In the genomic region with DNA sequence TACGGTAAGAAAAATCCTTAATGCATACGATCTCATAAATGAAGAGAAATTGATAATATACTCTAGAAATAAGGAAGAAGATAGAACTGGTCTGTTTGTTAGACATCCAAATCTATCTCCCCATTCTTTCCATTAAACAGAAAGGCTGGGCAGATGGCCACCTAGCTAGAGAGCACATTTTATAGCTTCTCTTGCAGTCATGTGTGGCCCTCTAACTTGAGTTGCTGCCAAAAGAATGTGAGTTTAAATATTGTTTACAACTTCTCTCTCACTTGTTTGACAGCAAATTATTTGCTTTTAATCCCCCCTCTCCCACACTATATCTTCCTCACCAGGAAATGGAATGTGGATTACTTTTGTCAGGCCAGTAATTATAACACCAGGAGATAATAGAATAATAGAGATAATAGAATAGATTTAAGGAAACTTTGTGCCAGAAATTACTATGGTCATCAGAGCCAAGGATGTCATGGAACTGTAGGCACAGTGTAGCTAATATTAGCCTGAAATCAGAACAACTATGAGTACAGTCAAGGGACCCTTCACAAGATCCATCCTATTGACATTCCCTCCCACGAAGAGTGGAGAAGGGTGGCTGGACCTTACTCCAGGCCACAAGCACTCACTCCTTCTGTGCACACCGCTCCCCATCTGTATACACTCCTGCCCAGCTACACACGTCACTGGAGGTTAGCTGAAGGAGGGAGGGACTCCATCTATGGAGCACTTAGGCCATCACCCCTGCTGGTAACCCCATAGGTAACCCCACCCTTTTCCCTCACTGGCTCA, we compare ENCODE assay signal across 25 mouse cellular contexts. TPM values are rescaled to one million over a fixed set of nuclear protein-coding genes. Genes with fewer than 3 reads are reported as not detected.
DNase-seq lines count a peak whose midpoint lies in the region; ATAC-seq and TF ChIP-seq lines count a peak whose summit lies in the region.
"Had no signal": no experiment of that assay in that cellular context is flagged by ENCODE, and none has a peak within 500 bp of the region (broad histone marks: within the 10 kb centered on the region; RNA-seq: fewer than 3 reads in every experiment).

No protein-coding gene starts in this region.

- no peaks in the 10 kb centered on the region for H3K9me3 ChIP-seq in embryonic facial prominence, embryonic 14.5 days (ENCODE audit: control insufficient read depth, low read length)
- H3K9me3 ChIP-seq in embryonic facial prominence, embryonic 10.5 days = no peaks in the 10 kb centered on the region
- H3K9me3 ChIP-seq in kidney, postnatal 0 days (replicated peaks; ENCODE audit: low read length) = no peaks in the 10 kb centered on the region; the same call in 1 of the 2 replicates
- no peaks in the 10 kb centered on the region for H3K9me3 ChIP-seq in lung, embryonic 15.5 days
- no peaks in the 10 kb centered on the region for H3K9me3 ChIP-seq in stomach, postnatal 0 days (ENCODE audit: control insufficient read depth, low read length)
- no peaks in the 10 kb centered on the region for H3K9me3 ChIP-seq in hindbrain, embryonic 14.5 days (ENCODE audit: control insufficient read depth, low read length)
- H3K9me3 ChIP-seq: forebrain, embryonic 13.5 days; hindbrain, embryonic 12.5 days had no signal

- TF ChIP-seq CTCF in kidney, postnatal 0 days (IDR thresholded peaks at IDR 0.05; ENCODE audit: low read depth) = no peak
- TF ChIP-seq CTCF in stomach, postnatal 0 days (IDR thresholded peaks at IDR 0.05; ENCODE audit: low read depth) = no peak

- no peak overlapping the region for H3K4me3 ChIP-seq in embryonic facial prominence, embryonic 14.5 days (ENCODE audit: low read depth, low read length)
- no peak overlapping the region for H3K4me3 ChIP-seq in embryonic facial prominence, embryonic 10.5 days
- no peak overlapping the region for H3K4me3 ChIP-seq in kidney, postnatal 0 days (replicated peaks; ENCODE audit: low read depth, low read length)
- H3K4me3 ChIP-seq in lung, embryonic 15.5 days = no peak overlapping the region
- H3K4me3 ChIP-seq in stomach, postnatal 0 days (ENCODE audit: low read depth, low read length) = no peak overlapping the region
- H3K4me3 ChIP-seq in hindbrain, embryonic 14.5 days (replicated peaks; ENCODE audit: low read length) = no peak overlapping the region
- H3K4me3 ChIP-seq: erythroblast, embryonic 14.5 days; forebrain, embryonic 13.5 days; hindbrain, embryonic 12.5 days; layer of hippocampus, adult 2 months had no signal

- H3K27ac ChIP-seq in embryonic facial prominence, embryonic 14.5 days (replicated peaks; ENCODE audit: low read depth, low read length) = no peak overlapping the region
- no peak overlapping the region for H3K27ac ChIP-seq in embryonic facial prominence, embryonic 10.5 days (replicated peaks)
- no peak overlapping the region for H3K27ac ChIP-seq in kidney, postnatal 0 days
- H3K27ac ChIP-seq in lung, embryonic 15.5 days = peak overlapping the region; percentile 47; the same call in 1 of the 2 replicates
- peak overlapping the region; percentile 50; the same call in 1 of the 2 replicates for H3K27ac ChIP-seq in stomach, postnatal 0 days (replicated peaks)
- H3K27ac ChIP-seq in hindbrain, embryonic 14.5 days = no peak overlapping the region
- H3K27ac ChIP-seq: forebrain, embryonic 13.5 days; hindbrain, embryonic 12.5 days; layer of hippocampus, adult 2 months had no signal

- no peaks in the 10 kb centered on the region for H3K4me1 ChIP-seq in embryonic facial prominence, embryonic 14.5 days (ENCODE audit: control insufficient read depth, insufficient read depth, low read length)
- H3K4me1 ChIP-seq in embryonic facial prominence, embryonic 10.5 days = no peaks in the 10 kb centered on the region
- no peaks in the 10 kb centered on the region; the same call in 1 of the 2 replicates for H3K4me1 ChIP-seq in kidney, postnatal 0 days (replicated peaks; ENCODE audit: insufficient read depth, low read length)
- H3K4me1 ChIP-seq in lung, embryonic 15.5 days = peaks cover 25% of the 10 kb centered on the region; the same call in 1 of the 2 replicates
- 0 out of 2 replicates have a peak, but pooled peaks cover 3% of the 10 kb centered on the region for H3K4me1 ChIP-seq in stomach, postnatal 0 days (replicated peaks; ENCODE audit: control insufficient read depth, insufficient read depth)
- no peaks in the 10 kb centered on the region for H3K4me1 ChIP-seq in hindbrain, embryonic 14.5 days (replicated peaks; ENCODE audit: control insufficient read depth, insufficient read depth, low read length)
- H3K4me1 ChIP-seq: forebrain, embryonic 13.5 days; hindbrain, embryonic 12.5 days had no signal

- H3K36me3 ChIP-seq in embryonic facial prominence, embryonic 14.5 days (ENCODE audit: control insufficient read depth, insufficient read depth, low read length) = peaks cover 10% of the 10 kb centered on the region; the same call in 1 of the 2 replicates
- H3K36me3 ChIP-seq in embryonic facial prominence, embryonic 10.5 days (replicated peaks) = peaks cover 10% of the 10 kb centered on the region
- H3K36me3 ChIP-seq in kidney, postnatal 0 days (ENCODE audit: insufficient read depth, low read length) = no peaks in the 10 kb centered on the region; the same call in 1 of the 2 replicates
- H3K36me3 ChIP-seq in lung, embryonic 15.5 days = no peaks in the 10 kb centered on the region
- no peaks in the 10 kb centered on the region for H3K36me3 ChIP-seq in stomach, postnatal 0 days (ENCODE audit: control insufficient read depth, insufficient read depth, low read length)
- no peaks in the 10 kb centered on the region; the same call in 1 of the 2 replicates for H3K36me3 ChIP-seq in hindbrain, embryonic 14.5 days (replicated peaks; ENCODE audit: control insufficient read depth, insufficient read depth)
- H3K36me3 ChIP-seq: hindbrain, embryonic 12.5 days had no signal

- peak; percentile 52 for DNase-seq in embryonic facial prominence, embryonic 14.5 days (ENCODE audit: low spot score)
- DNase-seq in embryonic facial prominence, embryonic 10.5 days (ENCODE audit: low spot score) = no peak
- DNase-seq in kidney, postnatal 0 days (ENCODE audit: low spot score) = peak; percentile 64
- no peak for DNase-seq in kidney, adult 9 months
- DNase-seq in lung, postnatal 36 days = no peak
- no peak for DNase-seq in stomach, postnatal 0 days (ENCODE audit: low spot score)
- no peak for DNase-seq in hindbrain, embryonic 14.5 days (ENCODE audit: low spot score)
- DNase-seq: adrenal gland, adult 8-10 months; cerebellum, adult 8-10 months; kidney, adult 18-20 months; right cerebral cortex, postnatal 25 days had no signal

- H3K9ac ChIP-seq in embryonic facial prominence, embryonic 14.5 days (ENCODE audit: low read depth, low read length) = no peak overlapping the region
- H3K9ac ChIP-seq in kidney, postnatal 0 days (ENCODE audit: low read depth, low read length) = no peak overlapping the region
- H3K9ac ChIP-seq in lung, embryonic 15.5 days = no peak overlapping the region
- H3K9ac ChIP-seq in stomach, postnatal 0 days (ENCODE audit: low read length) = no peak overlapping the region
- H3K9ac ChIP-seq in hindbrain, embryonic 14.5 days = no peak overlapping the region
- H3K9ac ChIP-seq: forebrain, embryonic 13.5 days; hindbrain, embryonic 12.5 days had no signal

- H3K27me3 ChIP-seq in embryonic facial prominence, embryonic 14.5 days (replicated peaks; ENCODE audit: control insufficient read depth, insufficient read depth, low read length) = no peaks in the 10 kb centered on the region
- H3K27me3 ChIP-seq in embryonic facial prominence, embryonic 10.5 days (replicated peaks; ENCODE audit: low read depth, poor library complexity, severe bottlenecking) = no peaks in the 10 kb centered on the region
- H3K27me3 ChIP-seq in kidney, postnatal 0 days (ENCODE audit: insufficient read depth, low read length) = no peaks in the 10 kb centered on the region
- H3K27me3 ChIP-seq in lung, embryonic 15.5 days = 0 out of 2 replicates have a peak, but pooled peaks cover under 1% of the 10 kb centered on the region
- H3K27me3 ChIP-seq in stomach, postnatal 0 days (ENCODE audit: control insufficient read depth, insufficient read depth, low read length) = no peaks in the 10 kb centered on the region
- H3K27me3 ChIP-seq in hindbrain, embryonic 14.5 days (ENCODE audit: control insufficient read depth, insufficient read depth, low read length) = no peaks in the 10 kb centered on the region
- H3K27me3 ChIP-seq: forebrain, embryonic 13.5 days; hindbrain, embryonic 12.5 days; Patski had no signal

- no peak for ATAC-seq in embryonic facial prominence, embryonic 14.5 days (ENCODE audit: low read depth)
- ATAC-seq in kidney, postnatal 0 days (replicated peaks; ENCODE audit: low FRiP score, low read depth) = no peak
- peak; percentile 79; the same call in 1 of the 2 replicates for ATAC-seq in lung, embryonic 15.5 days (ENCODE audit: borderline replicate concordance, extremely low read depth, low FRiP score, low TSS enrichment)
- ATAC-seq in stomach, postnatal 0 days (ENCODE audit: low FRiP score, low TSS enrichment) = peak; percentile 53
- ATAC-seq in hindbrain, embryonic 14.5 days (ENCODE audit: low FRiP score) = no peak
- ATAC-seq: CD4-positive, CD25-positive, alpha-beta regulatory T cell, adult 4 months; forebrain, embryonic 13.5 days; Patski had no signal

- no peak for TF ChIP-seq EP300 in stomach, postnatal 0 days (optimal IDR thresholded peaks at IDR 0.05)

- WGBS in embryonic facial prominence, embryonic 14.5 days = 90% methylated on average over 5 of the region's 5 CpGs
- 84% methylated on average over 5 of the region's 5 CpGs for WGBS in embryonic facial prominence, embryonic 10.5 days
- whole genome bisulfite sequencing in kidney, postnatal 0 days = 79% methylated on average over 5 of the region's 5 CpGs
- WGBS in lung, embryonic 15.5 days = 40% methylated on average over 5 of the region's 5 CpGs
- WGBS in stomach, postnatal 0 days = 49% methylated on average over 5 of the region's 5 CpGs
- WGBS in hindbrain, embryonic 14.5 days = 88% methylated on average over 5 of the region's 5 CpGs

- H3K4me2 ChIP-seq in embryonic facial prominence, embryonic 14.5 days (ENCODE audit: low read depth, low read length) = no peak overlapping the region
- H3K4me2 ChIP-seq in kidney, postnatal 0 days (ENCODE audit: low read length) = no peak overlapping the region
- no peak overlapping the region for H3K4me2 ChIP-seq in lung, embryonic 15.5 days
- no peak overlapping the region for H3K4me2 ChIP-seq in stomach, postnatal 0 days (replicated peaks; ENCODE audit: low read depth)
- no peak overlapping the region for H3K4me2 ChIP-seq in hindbrain, embryonic 14.5 days (replicated peaks)
- H3K4me2 ChIP-seq: forebrain, embryonic 13.5 days; hindbrain, embryonic 12.5 days; midbrain, embryonic 11.5 days had no signal

RNA-seq across cellular contexts. Expression of a gene that starts 23.8 kb away (rescaled TPM):
- not detected in 2 replicates for polyA plus RNA-seq in embryonic facial prominence, embryonic 14.5 days (2014; fragmentation: Nextera tagmentation; extraction: Ambion mirVana)
- polyA plus RNA-seq in embryonic facial prominence, embryonic 10.5 days (2016; fragmentation: Nextera tagmentation; extraction: Ambion mirVana) = not detected in 2 replicates
- not detected in 2 replicates for polyA plus RNA-seq in kidney, postnatal 0 days (2015; fragmentation: Nextera tagmentation; extraction: Ambion mirVana)
- polyA plus RNA-seq in lung, embryonic 15.5 days (2015; fragmentation: Nextera tagmentation; extraction: Ambion mirVana) = not detected in 2 replicates
- not detected in 2 replicates for polyA plus RNA-seq in stomach, postnatal 0 days (2015; fragmentation: Nextera tagmentation; extraction: Ambion mirVana)
- polyA plus RNA-seq in hindbrain, embryonic 14.5 days (2014; fragmentation: Nextera tagmentation; extraction: Ambion mirVana) = not detected in 2 replicates
- polyA plus RNA-seq: CD4-positive, CD25-positive, alpha-beta regulatory T cell, adult 4 months; embryonic facial prominence, embryonic 11.5 days; erythroblast, embryonic 14.5 days; forebrain, embryonic 13.5 days; frontal cortex, adult 2 months; heart, embryonic 14.5 days; hindbrain, embryonic 12.5 days; liver, adult 2 months; midbrain, embryonic 11.5 days; Patski; spleen, adult 2 months; stomach, embryonic 14.5 days had no signal

RNA-seq across cellular contexts. Expression of a gene that starts 28.0 kb away (rescaled TPM):
- 10.1 and 10.7 TPM in 2 replicates for polyA plus RNA-seq in embryonic facial prominence, embryonic 14.5 days (2014; fragmentation: Nextera tagmentation; extraction: Ambion mirVana)
- polyA plus RNA-seq in embryonic facial prominence, embryonic 10.5 days (2016; fragmentation: Nextera tagmentation; extraction: Ambion mirVana) = 9.5 and 9.9 TPM in 2 replicates
- 4.1 and 5.2 TPM in 2 replicates for polyA plus RNA-seq in kidney, postnatal 0 days (2015; fragmentation: Nextera tagmentation; extraction: Ambion mirVana)
- 8.1 and 8.7 TPM in 2 replicates for polyA plus RNA-seq in lung, embryonic 15.5 days (2015; fragmentation: Nextera tagmentation; extraction: Ambion mirVana)
- polyA plus RNA-seq in stomach, postnatal 0 days (2015; fragmentation: Nextera tagmentation; extraction: Ambion mirVana) = 4.2 and 5.0 TPM in 2 replicates
- 6.8 and 7.6 TPM in 2 replicates for polyA plus RNA-seq in hindbrain, embryonic 14.5 days (2014; fragmentation: Nextera tagmentation; extraction: Ambion mirVana)

RNA-seq across cellular contexts. Expression of a gene that starts 28.1 kb away (rescaled TPM):
- 10.2 and 10.8 TPM in 2 replicates for polyA plus RNA-seq in embryonic facial prominence, embryonic 14.5 days (2014; fragmentation: Nextera tagmentation; extraction: Ambion mirVana)
- polyA plus RNA-seq in embryonic facial prominence, embryonic 10.5 days (2016; fragmentation: Nextera tagmentation; extraction: Ambion mirVana) = 6.8 and 7.3 TPM in 2 replicates
- polyA plus RNA-seq in kidney, postnatal 0 days (2015; fragmentation: Nextera tagmentation; extraction: Ambion mirVana) = 6.5 and 6.7 TPM in 2 replicates
- polyA plus RNA-seq in lung, embryonic 15.5 days (2015; fragmentation: Nextera tagmentation; extraction: Ambion mirVana) = 9.6 and 11.1 TPM in 2 replicates
- polyA plus RNA-seq in stomach, postnatal 0 days (2015; fragmentation: Nextera tagmentation; extraction: Ambion mirVana) = 6.0 and 7.0 TPM in 2 replicates
- polyA plus RNA-seq in hindbrain, embryonic 14.5 days (2014; fragmentation: Nextera tagmentation; extraction: Ambion mirVana) = 9.2 and 10.5 TPM in 2 replicates

RNA-seq across cellular contexts. Expression of a gene that starts 43.4 kb away (rescaled TPM):
- polyA plus RNA-seq in embryonic facial prominence, embryonic 14.5 days (2014; fragmentation: Nextera tagmentation; extraction: Ambion mirVana) = 0.15 and 0.20 TPM in 2 replicates
- 0.11 and 0.31 TPM in 2 replicates for polyA plus RNA-seq in embryonic facial prominence, embryonic 10.5 days (2016; fragmentation: Nextera tagmentation; extraction: Ambion mirVana)
- polyA plus RNA-seq in kidney, postnatal 0 days (2015; fragmentation: Nextera tagmentation; extraction: Ambion mirVana) = 0.22 and 0.32 TPM in 2 replicates
- polyA plus RNA-seq in lung, embryonic 15.5 days (2015; fragmentation: Nextera tagmentation; extraction: Ambion mirVana) = 0.19 TPM in 1 of 2 replicates, not detected in the other
- polyA plus RNA-seq in stomach, postnatal 0 days (2015; fragmentation: Nextera tagmentation; extraction: Ambion mirVana) = 6.8 and 7.1 TPM in 2 replicates
- polyA plus RNA-seq in hindbrain, embryonic 14.5 days (2014; fragmentation: Nextera tagmentation; extraction: Ambion mirVana) = not detected in 2 replicates
- polyA plus RNA-seq: CD4-positive, CD25-positive, alpha-beta regulatory T cell, adult 4 months; embryonic facial prominence, embryonic 11.5 days; forebrain, embryonic 13.5 days; liver, adult 2 months; midbrain, embryonic 11.5 days; spleen, adult 2 months had no signal

Comparison
In these comparisons a context has a peak if more than half of its experiments do, and no peak if none do; other contexts are left out.
1. DNase-seq: peak in embryonic facial prominence, embryonic 14.5 days (single experiment) and kidney, postnatal 0 days (single experiment); none in embryonic facial prominence, embryonic 10.5 days (single experiment), kidney, adult 9 months (single experiment), lung, postnatal 36 days (single experiment), stomach, postnatal 0 days (single experiment) and hindbrain, embryonic 14.5 days (single experiment).
2. ATAC-seq: peak in lung, embryonic 15.5 days (single experiment) and stomach, postnatal 0 days (single experiment); none in embryonic facial prominence, embryonic 14.5 days (single experiment), kidney, postnatal 0 days (single experiment) and hindbrain, embryonic 14.5 days (single experiment).
3. H3K27ac ChIP-seq: peak in lung, embryonic 15.5 days (single experiment) and stomach, postnatal 0 days (single experiment); none in embryonic facial prominence, embryonic 14.5 days (single experiment), embryonic facial prominence, embryonic 10.5 days (single experiment), kidney, postnatal 0 days (single experiment) and hindbrain, embryonic 14.5 days (single experiment).